Mouse (Mus musculus): Measurements from ENCODE around the gene Itpr2. TPM values are rescaled to one million over a fixed set of nuclear protein-coding genes. Genes with fewer than 3 reads are reported as not detected.

Gene Itpr2
- total RNA-seq, 2 experiments from 2014 or later, result 38.2 to 47.8 TPM

GRCm38 (mm10) chr6:146309335-146309734 is 192.7 kb downstream of the Itpr2 start:
- DNase-seq, result no peak

GRCm38 (mm10) chr6:146305995-146306394 is 196.0 kb downstream of the Itpr2 start:
- DNase-seq, result no peak

DNA sequence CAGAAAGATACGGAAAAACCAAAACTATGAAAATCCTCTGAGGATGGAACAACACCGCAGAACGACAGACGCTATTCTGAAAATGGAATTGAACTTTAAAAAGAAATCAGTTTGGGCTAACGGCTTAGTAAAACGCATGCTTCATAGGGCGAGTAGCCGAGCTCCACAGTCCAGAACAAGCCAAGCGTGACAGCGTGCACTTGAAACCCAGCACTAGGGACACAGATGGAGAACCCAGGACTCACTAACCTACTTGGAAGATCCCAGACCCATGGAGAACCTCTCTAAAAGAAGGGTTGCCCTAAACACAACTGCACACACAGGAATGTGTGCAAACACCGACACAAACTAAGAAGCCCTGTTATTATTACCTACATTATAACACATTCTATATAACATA is 197.9 kb downstream of the Itpr2 start:
- DNase-seq, result no peak

- no peak for DNase-seq
Observed at GRCm38 (mm10) chr6:146303336-146303735, 198.7 kb downstream of the Itpr2 start.

GRCm38 (mm10) chr6:146302574-146303130 is 199.4 kb downstream of the Itpr2 start:
- no peak for DNase-seq

DNA sequence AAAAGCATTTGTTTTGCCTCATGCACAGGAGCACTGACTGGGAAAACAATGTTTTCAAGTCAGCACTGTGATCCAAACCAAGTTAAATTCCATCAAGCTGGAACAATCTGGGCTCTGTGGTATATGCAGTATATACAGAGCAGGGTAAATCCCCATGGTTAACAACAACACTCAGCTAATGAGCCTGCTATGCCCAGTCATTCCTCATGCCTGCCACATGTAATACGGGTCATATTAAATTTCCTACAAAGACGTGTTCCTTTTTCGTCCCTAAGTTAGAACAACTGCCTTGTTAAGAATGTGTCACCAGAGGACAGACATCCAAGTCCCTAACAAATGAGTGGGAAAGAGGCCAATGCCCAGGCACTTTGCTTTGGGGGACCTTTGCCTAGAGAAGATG is 199.9 kb downstream of the Itpr2 start:
- no peak for DNase-seq

- DNase-seq, result no peak
Observed at GRCm38 (mm10) chr6:146300961-146301360, 201.1 kb downstream of the Itpr2 start.

- no peak for DNase-seq
Observed at GRCm38 (mm10) chr6:146298712-146299111, 203.3 kb downstream of the Itpr2 start.

GRCm38 (mm10) chr6:146291036-146291435 is 211.0 kb downstream of the Itpr2 start:
- DNase-seq, result no peak

DNA sequence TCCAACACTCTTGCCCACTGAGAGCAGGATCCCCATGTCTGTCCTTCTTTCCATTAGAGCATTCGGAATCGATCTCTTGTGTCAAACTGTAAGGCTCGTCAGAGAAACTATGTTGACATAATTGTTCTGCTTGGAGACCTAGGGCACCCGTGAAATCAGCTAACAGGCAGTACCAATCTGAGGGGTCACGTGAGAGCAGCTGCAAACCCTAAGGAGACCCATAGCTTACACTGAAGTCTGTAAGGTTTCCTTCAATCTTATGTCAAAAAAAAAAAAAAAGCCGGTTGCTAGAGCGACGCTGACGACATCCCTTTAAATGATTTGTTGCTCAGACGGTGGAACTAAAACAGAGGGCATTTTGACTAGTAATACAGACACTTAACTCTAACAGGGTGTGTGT is 212.2 kb downstream of the Itpr2 start:
- no peak for DNase-seq

GRCm38 (mm10) chr6:146288266-146288665 is 213.8 kb downstream of the Itpr2 start:
- DNase-seq, result peak in 1 of 2 experiments; percentile 18

- no peak for DNase-seq
Observed at GRCm38 (mm10) chr6:146284921-146285565, 217.0 kb downstream of the Itpr2 start.

DNA sequence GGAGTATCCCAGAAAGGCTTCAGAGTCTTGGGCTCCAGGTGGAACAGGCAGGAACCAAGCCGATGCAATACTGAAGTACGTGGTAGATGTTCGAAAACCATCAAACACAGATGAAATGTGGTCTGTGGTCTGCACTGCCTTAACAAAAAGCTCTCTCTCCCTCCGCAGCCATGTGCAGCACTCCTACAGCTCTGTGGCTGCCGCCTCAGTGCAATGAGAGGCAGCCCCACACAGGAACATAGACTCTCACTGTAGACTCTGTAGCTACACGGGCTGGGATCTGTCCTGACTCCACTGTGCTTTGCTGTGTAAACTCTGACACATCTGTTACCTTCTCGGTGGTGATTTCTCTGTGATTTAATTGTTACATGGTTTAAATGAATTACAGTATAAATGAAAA is 218.0 kb downstream of the Itpr2 start:
- no peak for DNase-seq

- DNase-seq, result no peak
Observed at GRCm38 (mm10) chr6:146282061-146282659, 219.9 kb downstream of the Itpr2 start.

GRCm38 (mm10) chr6:146281176-146281899 is 220.7 kb downstream of the Itpr2 start:
- DNase-seq, result peak in 1 of 2 experiments; percentile 30

DNA sequence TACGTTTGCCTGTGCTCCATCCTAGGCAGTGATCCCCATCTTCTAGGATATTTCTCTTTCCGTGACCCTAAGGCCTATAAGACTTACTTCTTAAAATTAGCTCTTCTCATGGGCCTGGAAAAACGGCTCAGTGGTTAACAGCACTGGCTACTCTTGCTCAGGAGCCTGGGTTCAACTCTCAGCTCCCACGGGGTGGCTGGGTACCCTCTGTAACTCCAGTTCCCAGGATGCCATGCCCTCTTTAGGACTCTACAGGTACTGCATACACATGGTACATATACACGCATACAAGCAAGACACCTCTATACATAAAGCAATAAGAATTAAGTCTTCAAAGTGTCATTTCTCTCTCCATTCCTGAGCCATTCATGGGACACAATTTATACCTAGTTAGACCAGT is 228.8 kb downstream of the Itpr2 start:
- DNase-seq, result no peak

GRCm38 (mm10) chr6:146272253-146273036 is 229.6 kb downstream of the Itpr2 start:
- peak in 1 of 2 experiments; percentile 68 for DNase-seq

GRCm38 (mm10) chr6:146270776-146271533 is 231.1 kb downstream of the Itpr2 start:
- DNase-seq, result peak; percentile 70 to 75

DNA sequence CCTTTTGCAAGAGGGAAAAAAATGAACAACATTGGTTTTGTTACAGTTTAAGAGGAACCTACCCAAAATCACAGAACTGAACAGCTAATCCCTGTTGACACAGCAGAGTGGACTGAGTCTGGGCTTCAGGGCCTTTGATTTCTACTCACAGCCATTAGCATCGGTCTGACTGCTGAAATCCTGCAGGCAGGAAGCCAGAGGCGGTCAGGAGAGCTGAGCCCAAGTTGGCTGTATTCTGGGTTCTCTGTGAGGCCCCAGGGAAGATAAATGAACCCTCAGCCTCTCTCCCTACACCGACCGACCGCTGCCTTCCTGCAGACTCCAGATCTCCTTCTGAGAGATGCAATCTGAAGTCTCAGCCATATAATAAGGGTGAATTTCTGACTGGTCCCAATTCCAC is 231.9 kb downstream of the Itpr2 start:
- peak; percentile 13 to 51 for DNase-seq

DNA sequence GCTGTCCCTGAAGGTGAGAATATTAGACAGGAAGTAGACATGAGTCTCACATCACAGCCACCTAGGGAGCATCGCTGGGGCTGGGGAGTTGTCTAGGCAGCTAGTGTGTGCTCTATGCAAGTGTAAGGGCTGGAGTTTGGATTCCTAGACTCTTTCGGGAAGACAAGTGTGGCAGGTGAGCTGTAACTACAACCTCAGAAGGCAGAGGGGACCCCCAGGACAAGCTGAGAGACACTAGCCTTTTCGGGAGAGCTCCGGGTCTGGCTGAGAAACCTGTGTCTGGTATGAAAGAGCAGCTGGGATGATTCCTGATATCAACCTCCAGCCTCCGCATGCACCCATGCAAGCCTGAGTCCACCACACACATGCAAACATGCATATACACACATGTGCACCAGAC is 232.7 kb downstream of the Itpr2 start:
- DNase-seq, result no peak

- no peak for DNase-seq
Observed at GRCm38 (mm10) chr6:146260674-146261376, 241.2 kb downstream of the Itpr2 start.
